Mouse (Mus musculus) liver, adult 2 months (tissue): Measurements from ENCODE around the gene Ifnz. TPM values are rescaled to one million over a fixed set of nuclear protein-coding genes. Genes with fewer than 3 reads are reported as not detected.
"Not testable (repeated sequence)": the region's sequence is repeated elsewhere in the genome, so short reads cannot be mapped to it uniquely, and the experiment has no call there.

Experiments
- DNase-seq: peaks from one replicate; pipeline ENCODE4 v3.0.0-alpha.2; 2011; ENCODE audit warnings: low read depth, low spot score; ENCODE audit errors: extremely low read depth
- H3K27ac ChIP-seq: fragments of 200-500 bp; replicated peaks from 2 replicates; pipeline ENCODE4 v1.5.1; 2012; ENCODE audit warnings: low read depth, mild to moderate bottlenecking, control low read depth, inconsistent platforms, low read length; ENCODE audit not compliant: insufficient read depth
- H3K27me3 ChIP-seq: fragments of 200-500 bp; 2 replicates; pipeline ENCODE4 v1.6.1; 2012; ENCODE audit warnings: mild to moderate bottlenecking, moderate library complexity, low read length, inconsistent platforms; ENCODE audit not compliant: control insufficient read depth, insufficient read depth
- H3K36me3 ChIP-seq: fragments of 200-500 bp; 2 replicates; pipeline ENCODE4 v1.6.1; 2012; ENCODE audit warnings: low read length, inconsistent platforms; ENCODE audit not compliant: control insufficient read depth, insufficient read depth
- H3K4me1 ChIP-seq: fragments of 200-500 bp; 2 replicates; pipeline ENCODE4 v1.6.1; 2011; ENCODE audit warnings: low read length; ENCODE audit not compliant: control insufficient read depth, insufficient read depth
- H3K4me3 ChIP-seq: fragments of 200-500 bp; 2 replicates; pipeline ENCODE4 v1.5.1; 2011; ENCODE audit warnings: low read depth, mild to moderate bottlenecking, control low read depth, low read length, moderate library complexity; ENCODE audit not compliant: insufficient read depth
- H3K79me2 ChIP-seq: fragments of 200-500 bp; 2 replicates; pipeline ENCODE4 v1.6.1; 2012; ENCODE audit warnings: inconsistent platforms, mild to moderate bottlenecking, low read length, moderate library complexity; ENCODE audit not compliant: control insufficient read depth, insufficient read depth
- H3K9ac ChIP-seq: fragments of 200-500 bp; 2 replicates; pipeline ENCODE4 v1.6.1; 2012; ENCODE audit warnings: low read depth, mild to moderate bottlenecking, control low read depth, inconsistent platforms, low read length
- CTCF ChIP-seq: fragments of 200-500 bp; IDR thresholded peaks from 2 replicates; pipeline ENCODE4 v1.5.1; 2011; ENCODE audit warnings: low read depth, low read length, control low read depth
- POLR2A ChIP-seq: fragments of 200-500 bp; IDR thresholded peaks from 2 replicates; pipeline ENCODE4 v1.6.1; 2011; ENCODE audit warnings: low read length, control low read depth; ENCODE audit not compliant: insufficient read depth; ENCODE audit errors: extremely low read depth
- WGBS: fragments of 180-500 bp; shearing (Covaris S2); methylation state at CpG from one replicate; pipeline ENCODE4 v1.1.7; 2018; 5-methylcytosine and 5-hydroxymethylcytosine counted together
- polyA plus RNA-seq: library from polyadenylated mRNA; depleted of rRNA; stranded (reverse); fragments of >200 nt; gene quantifications from 2 replicates; pipeline ENCODE4 v1.2.3, GENCODE M21; 2012; rRNA removed
- total RNA-seq: library from RNA; depleted of rRNA; stranded (reverse); fragments of >200 nt; gene quantifications from 2 replicates; pipeline ENCODE4 v1.2.3, GENCODE M21; 2014; rRNA removed

The Ifnz gene
- total RNA-seq (not detected in 2 replicates), polyA plus RNA-seq (not detected in 2 replicates)

GRCm38 (mm10) chr4:88781831-88782230 lies at the start of gene Ifnz:
TSS of gene Ifnz (plus strand) at chr4:88782131.
- H3K27ac ChIP-seq: 0 out of 2 replicates have a peak within 1 kb of the TSS, but pooled peaks have one; percentile 12
- not testable (repeated sequence) for DNase-seq, H3K27me3 ChIP-seq, H3K4me1 ChIP-seq, H3K9ac ChIP-seq, H3K79me2 ChIP-seq, H3K4me3 ChIP-seq, H3K36me3 ChIP-seq
- 9% methylated on average over 5 of the region's 7 CpGs for WGBS

GRCm38 (mm10) chr4:88738480-88738879 lies 43.5 kb upstream of the Ifnz start:
- Histone ChIP-seq H3K36me3 (no peaks in the 10 kb centered on the region), H3K27ac (no peak overlapping the region), H3K4me1 (no peaks in the 10 kb centered on the region), H3K4me3 (no peak overlapping the region), H3K27me3 (no peaks in the 10 kb centered on the region), H3K9ac (no peak overlapping the region), H3K79me2 (no peaks in the 10 kb centered on the region)
- peak; percentile 48 for DNase-seq
- peak; percentile 92 for TF ChIP-seq CTCF
- TF ChIP-seq POLR2A: no peak
- WGBS: 0% methylated on average over 2 of the region's 2 CpGs

GRCm38 (mm10) chr4:88739036-88739435 lies 42.9 kb upstream of the Ifnz start:
- H3K4me3 ChIP-seq: no peak overlapping the region
- H3K79me2 ChIP-seq: no peaks in the 10 kb centered on the region
- DNase-seq: no peak
- no peak overlapping the region for H3K27ac ChIP-seq
- TF ChIP-seq CTCF (no peak), POLR2A (no peak)
- no peaks in the 10 kb centered on the region for H3K36me3 ChIP-seq
- H3K9ac ChIP-seq: no peak overlapping the region
- 79% methylated on average over 6 of the region's 6 CpGs for WGBS
- H3K27me3 ChIP-seq: no peaks in the 10 kb centered on the region
- H3K4me1 ChIP-seq: no peaks in the 10 kb centered on the region

- Histone ChIP-seq H3K27ac (no peak overlapping the region), H3K4me1 (no peaks in the 10 kb centered on the region), H3K27me3 (no peaks in the 10 kb centered on the region), H3K36me3 (no peaks in the 10 kb centered on the region), H3K9ac (no peak overlapping the region), H3K79me2 (no peaks in the 10 kb centered on the region), H3K4me3 (no peak overlapping the region)
- TF ChIP-seq CTCF: no peak
- no peak for TF ChIP-seq POLR2A
- WGBS: 85% methylated on average over 4 of the region's 4 CpGs
- no peak for DNase-seq
These were observed 40.5 kb upstream of the Ifnz start for GRCm38 (mm10) chr4:88741426-88741825.

- Histone ChIP-seq H3K4me1 (no peaks in the 10 kb centered on the region), H3K36me3 (no peaks in the 10 kb centered on the region), H3K9ac (no peak overlapping the region), H3K27ac (no peak overlapping the region), H3K79me2 (no peaks in the 10 kb centered on the region), H3K4me3 (no peak overlapping the region), H3K27me3 (no peaks in the 10 kb centered on the region)
- WGBS: 85% methylated on average over 7 of the region's 7 CpGs
- no peak for DNase-seq
- TF ChIP-seq POLR2A (no peak), CTCF (no peak)
These were observed 39.1 kb upstream of the Ifnz start for GRCm38 (mm10) chr4:88742771-88743371.

GRCm38 (mm10) chr4:88744207-88744606 lies 37.7 kb upstream of the Ifnz start:
- TF ChIP-seq CTCF (peak; percentile 39), POLR2A (no peak)
- Histone ChIP-seq H3K27ac (no peak overlapping the region), H3K4me1 (no peaks in the 10 kb centered on the region), H3K9ac (no peak overlapping the region), H3K36me3 (no peaks in the 10 kb centered on the region), H3K27me3 (no peaks in the 10 kb centered on the region), H3K4me3 (no peak overlapping the region), H3K79me2 (no peaks in the 10 kb centered on the region)
- WGBS: 59% methylated on average over 3 of the region's 3 CpGs
- no peak for DNase-seq
